Mouse (Mus musculus): ENCODE results near the gene Bsnd.

Bsnd gene

DNA sequence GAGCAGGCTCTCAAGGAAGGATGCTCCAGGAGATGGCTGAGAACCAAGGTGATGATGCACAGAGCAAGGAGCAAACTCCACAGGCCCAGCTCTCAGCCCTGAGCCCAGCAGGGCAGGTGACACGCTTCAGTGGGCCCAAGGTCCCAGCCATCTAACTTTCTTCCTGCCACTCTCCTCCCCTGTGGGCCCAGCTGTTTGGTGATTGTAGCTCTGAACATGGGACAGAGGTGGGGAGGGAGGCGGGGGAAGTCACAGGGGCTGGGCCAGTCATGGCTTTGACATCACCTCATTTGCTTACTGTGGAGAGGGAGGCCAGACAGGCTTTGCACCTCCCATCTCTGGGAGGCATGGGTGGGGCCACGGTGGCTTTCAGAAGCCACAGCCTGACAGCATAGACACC lies at the start of gene Bsnd:
TSS of gene Bsnd (minus strand) at position 168 of the 400 bp plus-strand sequence.
- DNase-seq: no peak

DNA sequence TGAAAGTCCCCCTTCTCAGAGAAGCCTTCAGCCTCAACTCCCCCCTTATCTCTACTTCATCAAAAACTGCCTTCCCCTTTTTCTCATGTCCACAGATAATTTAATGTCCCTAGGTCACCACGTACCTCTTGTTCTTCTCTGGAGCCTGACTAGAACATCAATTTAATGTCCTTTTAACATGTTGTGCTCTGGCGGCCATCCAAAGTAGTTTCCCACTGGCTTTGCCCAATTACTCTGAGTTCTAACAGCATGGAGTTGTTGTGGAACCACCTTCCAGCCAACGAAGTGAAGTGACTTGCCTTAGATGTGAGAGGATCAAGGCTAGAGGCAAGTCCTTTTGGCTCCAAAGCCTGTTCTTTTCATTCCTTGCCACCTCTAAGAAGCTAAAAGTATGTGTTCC lies 49.4 kb upstream of the Bsnd start:
- no peak for DNase-seq

DNA sequence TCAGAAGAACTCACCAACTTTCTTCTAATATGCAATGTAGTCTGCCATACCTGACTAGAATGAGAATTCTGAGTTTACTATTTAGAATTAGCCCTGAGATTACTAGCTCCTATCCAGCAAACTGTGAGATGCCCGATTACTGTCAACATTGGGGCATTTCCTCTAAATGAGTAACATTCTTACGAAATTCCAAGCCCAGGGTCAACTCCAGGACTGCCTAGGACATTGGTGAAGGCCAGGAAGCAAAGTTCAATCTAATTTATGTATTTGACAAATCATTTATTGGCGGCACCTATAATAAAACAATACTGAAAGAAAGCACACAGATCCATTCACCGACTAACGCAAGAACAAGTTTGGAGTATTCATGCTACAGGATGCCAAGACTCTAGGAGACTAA lies 47.7 kb upstream of the Bsnd start:
- no peak for DNase-seq

DNA sequence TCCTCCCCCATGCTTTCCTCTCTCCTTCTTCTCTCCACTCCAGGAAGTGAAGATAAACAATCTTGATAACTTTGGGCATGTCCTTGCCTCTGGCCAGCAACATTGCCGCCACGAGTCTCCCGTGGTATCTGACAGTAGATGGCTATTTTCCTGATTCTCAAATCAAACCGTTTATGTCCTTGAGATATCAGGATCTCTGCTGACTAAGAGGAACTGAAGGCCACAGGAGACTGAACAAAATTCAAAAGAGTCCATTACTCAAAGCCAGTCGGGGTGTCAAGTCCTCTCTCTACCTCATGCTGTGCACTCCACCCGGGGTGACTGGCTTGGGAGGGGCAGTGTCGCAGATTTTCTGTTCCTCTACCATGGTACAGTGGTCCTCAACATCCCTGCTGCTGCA lies 42.2 kb upstream of the Bsnd start:
- no peak for DNase-seq

DNA sequence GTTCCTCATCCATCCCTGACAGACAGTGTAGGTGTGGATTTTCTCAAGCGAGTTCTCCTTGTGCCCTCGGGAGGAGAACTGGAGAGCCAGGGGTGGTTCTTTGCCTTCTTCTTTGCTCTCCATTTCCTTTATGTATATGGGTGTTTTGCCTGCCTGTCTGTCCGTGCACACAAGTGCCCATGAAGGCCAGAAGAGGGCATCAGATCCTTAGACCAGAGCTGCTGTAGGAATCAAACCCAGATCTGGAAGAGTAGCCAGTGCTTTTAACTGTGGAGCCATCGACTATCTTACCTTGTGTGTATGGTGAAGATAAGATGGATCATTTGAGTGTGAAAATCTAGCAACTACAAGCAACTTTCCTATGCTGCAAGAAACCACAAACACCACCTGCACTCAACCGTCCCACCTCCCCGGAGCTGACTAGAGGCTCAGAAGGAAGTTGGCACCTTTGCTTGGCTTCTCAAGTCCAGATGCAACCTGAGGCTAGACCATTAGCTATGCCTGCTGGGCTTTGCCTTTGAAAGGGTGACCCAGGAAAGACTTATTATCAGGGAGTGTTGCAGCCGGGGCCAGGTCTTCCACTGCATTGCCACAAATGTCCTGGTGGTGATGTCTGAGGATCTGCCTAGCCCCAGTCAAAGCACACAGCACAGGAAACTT lies 41.5 kb upstream of the Bsnd start:
- DNase-seq: no peak

DNA sequence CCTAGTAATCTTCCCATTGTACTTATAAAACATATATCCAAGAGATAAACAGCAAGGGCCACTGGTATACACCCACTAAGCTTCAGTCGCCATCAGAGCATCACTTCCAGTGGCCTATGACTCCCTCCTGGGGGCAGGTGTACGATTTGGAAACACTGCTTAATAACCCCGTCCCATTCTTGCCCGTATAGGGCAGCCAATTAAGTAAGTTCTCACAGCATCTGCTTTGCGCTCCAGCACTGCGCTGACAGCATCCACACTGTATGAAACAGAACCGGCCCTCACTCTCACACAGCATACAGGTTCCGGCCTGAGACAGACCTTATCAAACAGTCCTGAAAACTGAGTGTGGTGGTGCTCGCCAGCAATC lies 38.0 kb upstream of the Bsnd start:
- no peak for DNase-seq

DNA sequence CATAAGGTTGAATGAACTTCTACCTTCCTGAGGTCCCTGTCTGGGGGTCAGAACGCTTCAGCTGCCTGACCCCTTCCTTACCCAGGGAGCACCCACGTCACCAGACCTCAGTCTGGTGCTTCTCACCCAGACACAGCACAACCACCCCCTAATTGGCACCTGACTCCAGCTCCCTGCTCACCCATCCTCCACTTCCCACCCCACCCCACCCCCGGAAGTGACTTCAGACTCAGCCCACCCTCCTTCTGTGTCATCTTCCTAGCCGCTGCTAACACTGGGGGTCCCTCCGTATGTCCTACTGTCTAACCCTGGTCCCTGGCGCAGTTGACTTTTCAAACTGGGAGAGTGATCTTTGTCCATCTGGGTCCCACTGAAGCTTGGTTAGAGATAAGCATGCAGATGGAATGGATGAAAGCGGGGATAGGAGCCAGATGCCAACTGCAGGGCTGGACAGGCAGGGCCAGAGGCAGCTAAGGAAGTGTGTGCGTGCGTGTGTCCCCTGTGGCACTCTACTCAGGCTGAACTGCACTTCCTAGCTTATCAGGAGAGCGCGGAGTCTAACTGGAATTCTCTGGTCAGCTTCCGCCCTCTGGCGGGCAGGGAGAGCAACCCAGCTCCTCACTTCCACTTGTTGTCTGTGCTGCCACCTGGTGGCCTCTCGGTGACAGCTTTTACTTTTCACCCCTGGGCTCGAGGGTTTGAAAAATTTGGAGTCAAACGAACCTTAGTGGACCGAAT lies 37.5 kb upstream of the Bsnd start:
- DNase-seq: peak; percentile 86

DNA sequence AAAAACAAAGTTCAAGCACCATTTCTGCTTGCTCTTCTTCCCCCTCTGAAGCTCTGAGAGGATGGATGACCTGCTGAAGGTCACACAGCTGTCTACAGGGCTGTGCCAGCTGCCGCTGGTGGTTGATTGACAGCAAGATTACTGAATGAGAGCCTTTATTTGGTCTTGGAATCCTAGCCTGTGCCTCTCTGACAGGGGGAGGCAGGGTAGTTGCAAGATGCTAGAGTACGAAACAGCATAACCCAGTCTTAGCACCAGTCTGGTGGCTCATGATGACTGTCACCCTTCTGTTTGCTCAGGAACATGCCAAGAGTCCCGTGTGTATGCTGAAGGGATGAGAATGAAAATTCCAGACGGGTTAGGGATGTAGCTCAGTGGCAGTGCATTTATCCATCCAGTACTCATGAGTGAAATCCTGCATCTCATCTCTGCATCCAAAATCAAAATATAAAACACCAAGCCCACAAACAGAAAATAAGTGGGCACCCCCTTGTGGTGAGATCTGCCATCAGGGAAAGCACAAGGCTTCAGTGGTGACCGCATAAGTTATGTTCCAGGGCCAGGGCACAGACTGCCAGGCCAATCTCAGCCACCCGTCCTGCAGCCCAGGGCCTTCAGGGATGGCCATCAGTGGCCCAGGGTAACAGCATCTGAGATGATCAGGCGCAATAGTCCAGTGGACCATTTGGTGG lies 35.9 kb upstream of the Bsnd start:
- peak; percentile 17 for DNase-seq

DNA sequence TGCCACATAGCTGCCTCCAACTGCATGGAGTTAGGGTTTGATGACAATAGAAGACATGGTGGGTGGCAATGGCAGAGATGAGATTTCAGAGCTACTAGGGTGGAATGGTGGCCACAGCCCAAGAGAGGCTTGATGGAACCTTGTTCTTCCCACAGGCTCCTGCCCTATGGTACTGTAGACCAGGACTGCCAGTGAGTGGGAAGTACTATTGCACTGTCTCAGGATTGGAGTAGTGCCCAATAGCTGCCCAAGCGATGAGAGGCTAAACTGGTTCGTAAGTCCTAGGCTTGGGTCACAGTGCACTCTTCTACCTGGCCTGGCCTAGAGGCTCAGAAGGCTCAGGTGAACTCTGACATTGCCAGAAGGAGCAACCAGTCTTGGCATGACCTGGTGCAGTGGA lies 32.9 kb upstream of the Bsnd start:
- no peak for DNase-seq

DNA sequence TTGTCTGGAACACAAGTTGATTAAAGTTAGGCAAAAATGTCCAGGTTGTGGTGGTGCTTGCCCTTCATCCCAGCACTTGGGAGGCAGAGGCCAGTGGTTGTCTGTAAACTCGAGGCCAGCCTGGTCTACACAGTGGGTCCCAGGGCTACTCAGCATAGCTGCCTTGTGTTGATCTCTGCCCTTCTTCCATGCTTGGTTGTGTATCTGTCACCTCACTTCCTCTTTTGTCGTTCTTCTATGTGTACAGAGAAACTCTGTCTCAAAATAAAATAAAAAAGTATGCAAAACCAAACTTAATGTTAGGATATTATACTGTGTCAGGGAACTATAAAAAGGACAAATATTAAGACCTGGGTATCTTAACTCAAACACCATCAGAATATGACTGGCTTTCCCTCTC lies 32.0 kb upstream of the Bsnd start:
- DNase-seq: no peak

DNA sequence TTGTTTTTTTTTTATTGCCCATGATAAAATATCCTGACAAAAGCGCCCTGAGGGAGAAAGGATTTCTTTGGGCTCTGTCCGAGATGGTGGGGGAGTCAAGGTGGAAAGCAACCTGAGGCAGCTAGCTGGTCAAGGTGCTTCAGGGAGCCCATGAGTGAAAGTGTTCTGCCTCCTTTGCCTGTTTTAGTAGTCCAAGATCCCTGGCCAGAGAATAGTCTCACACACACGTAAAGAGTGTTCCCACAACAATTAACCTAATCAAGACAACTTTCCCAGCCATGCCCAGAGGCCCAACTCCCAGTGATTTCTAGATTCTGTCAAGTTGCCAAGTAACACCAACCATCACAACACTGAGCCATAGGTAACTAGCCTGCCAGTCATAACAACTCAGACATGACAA lies 30.5 kb upstream of the Bsnd start:
- no peak for DNase-seq

DNA sequence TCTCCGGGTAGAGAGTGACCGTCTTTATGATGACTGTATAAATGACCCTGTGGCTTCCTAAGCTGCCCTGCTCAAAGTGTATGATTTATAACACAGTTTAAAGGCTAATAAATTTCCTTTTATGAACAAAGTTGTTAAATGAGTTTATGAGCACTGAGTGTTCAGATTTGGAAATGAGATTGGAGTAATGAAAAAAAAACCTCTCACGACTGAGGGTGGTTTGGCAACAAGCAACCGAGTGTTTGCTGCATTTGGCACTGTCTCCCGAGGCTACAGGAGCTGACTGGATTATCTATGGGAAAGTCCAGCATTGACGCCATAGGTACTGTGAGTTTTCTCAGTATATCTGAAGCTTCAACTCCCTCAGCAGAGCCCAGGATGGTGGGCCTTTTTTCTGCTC lies 22.5 kb upstream of the Bsnd start:
- no peak for DNase-seq

DNA sequence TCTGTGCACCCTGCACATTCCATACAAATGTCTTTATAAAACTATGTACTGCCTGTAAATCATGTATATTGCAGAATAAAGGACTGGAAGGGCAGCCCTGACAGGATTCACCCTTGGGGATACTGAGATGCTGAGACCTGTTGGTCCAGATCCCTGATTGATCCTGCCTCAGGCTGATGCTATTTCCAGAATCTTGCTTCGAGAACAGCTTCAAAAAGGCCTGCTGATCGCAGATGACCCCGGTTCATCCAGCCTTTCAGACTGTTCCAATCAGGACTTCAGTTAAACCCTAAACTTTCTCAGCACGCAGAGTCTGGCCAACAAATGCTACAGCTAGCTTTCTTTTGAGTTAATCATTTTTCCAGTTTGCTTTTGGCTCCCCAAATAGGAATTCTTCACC lies 17.8 kb upstream of the Bsnd start:
- no peak for DNase-seq

DNA sequence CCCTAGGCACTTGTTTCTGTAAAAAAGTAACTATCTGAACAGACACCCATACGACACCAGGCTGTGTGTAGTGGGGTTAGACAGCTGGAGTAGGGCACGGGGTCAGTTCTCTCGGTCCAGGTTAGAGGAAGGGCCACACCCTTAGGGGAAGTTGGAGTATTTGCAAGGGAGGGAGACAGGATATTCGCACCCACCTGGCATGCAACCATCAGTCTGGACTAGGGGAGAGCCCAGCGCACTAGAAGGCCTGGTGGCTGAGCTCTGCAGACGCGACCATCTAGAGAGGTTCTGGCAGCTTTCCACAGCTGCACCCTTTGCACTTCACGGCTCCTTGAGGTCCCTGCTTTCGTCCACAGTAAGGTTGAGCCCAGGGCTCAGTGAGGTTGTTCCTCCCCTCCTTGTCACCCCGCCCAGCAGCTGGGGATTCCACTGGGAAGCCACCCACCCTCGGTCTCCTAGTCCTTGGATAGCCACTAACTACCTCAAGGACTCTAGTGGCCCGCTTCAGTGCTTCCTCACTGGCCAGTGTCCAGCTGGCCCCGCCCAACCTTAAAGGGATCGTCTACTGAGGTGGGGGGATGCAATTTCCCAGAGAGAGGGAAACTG lies 13.5 kb upstream of the Bsnd start:
- no peak for DNase-seq

DNA sequence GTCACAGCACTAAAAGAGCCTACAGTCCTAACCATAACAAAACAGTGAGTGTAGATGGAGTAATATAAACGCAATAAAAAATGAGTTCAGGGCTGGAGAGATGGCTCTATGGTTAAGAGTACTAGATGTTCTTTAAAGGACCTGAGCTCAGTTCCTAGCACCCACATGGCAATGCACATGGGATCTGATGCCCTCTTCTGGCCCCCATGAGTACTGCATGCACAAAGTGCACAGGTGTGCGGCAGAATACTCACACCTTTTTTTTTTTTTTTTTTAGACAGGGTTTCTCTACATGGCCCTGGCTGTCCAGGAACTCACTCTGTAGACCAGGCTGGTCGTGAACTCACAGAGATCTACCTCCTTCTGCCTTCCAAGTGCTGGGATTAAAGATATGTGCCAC lies 11.5 kb upstream of the Bsnd start:
- no peak for DNase-seq

DNA sequence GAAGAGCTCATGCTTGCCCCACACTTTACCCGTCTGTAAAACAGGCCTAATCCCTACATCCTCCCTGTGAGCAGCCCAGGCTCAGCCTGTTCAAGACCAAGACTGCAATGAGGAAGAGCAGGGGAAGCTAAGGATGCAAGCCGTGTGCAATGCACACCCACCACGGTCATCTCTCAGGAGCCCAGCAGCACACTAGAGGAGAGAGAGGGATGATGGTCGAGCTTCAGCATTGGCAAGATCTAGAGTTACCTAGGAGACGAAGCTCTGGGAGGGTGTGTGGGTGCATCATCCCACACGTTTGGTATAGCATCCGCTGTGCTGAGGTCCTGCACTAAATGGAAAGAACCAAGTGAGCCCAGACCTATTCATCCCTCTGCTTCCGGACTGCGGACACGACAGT lies 8.0 kb upstream of the Bsnd start:
- peak; percentile 45 for DNase-seq

DNA sequence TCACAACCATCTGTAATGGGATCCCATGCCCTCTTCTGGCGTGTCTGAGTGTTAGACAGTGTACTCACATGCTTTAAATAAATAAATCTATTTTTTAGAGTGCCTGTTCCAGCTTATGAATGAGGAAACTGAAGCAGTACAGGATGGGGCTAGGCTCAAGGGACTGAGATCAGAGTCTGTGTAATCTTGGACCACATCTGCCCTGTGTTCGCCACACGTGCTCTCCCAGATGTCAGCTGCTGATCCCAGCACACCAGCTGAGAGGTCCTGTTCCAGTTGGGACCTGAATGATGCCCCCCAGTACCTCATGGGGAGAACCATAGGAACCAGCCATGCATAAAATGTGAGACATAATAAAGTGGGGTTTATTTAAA lies 6.4 kb upstream of the Bsnd start:
- DNase-seq: no peak

DNA sequence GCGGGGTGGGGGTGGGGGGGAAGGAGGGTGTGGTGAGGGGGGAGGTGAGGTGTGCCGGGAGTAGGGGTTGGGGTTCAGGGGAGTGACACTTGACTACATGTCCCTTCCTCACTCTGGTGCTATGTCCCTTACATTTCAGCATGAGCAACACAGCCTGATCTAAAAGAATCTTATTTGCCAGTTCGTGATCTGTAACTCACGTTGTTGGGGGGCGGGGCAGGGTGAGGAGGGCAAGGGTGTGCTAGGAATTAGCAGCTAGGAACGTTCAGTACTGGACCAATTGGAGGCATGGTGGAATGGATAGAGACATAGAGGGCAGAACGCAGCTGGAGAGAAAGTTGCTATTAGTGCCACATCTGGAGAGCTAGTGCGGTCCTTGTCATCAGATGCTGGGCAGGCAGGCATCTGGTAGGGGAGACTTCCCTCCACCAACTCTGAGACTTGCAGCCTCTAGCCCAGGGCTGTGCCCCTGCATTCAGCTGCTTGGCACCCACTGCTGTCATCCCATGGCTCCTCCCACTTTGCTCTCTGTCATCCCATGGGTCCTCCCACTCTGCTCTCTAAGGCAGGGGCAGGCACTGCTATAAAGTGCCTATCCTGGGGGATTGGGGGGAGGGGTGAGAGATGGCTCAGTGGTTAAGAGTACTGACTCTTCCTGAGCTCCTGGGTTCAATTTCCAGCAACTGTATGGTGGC lies 5.8 kb upstream of the Bsnd start:
- DNase-seq: no peak

DNA sequence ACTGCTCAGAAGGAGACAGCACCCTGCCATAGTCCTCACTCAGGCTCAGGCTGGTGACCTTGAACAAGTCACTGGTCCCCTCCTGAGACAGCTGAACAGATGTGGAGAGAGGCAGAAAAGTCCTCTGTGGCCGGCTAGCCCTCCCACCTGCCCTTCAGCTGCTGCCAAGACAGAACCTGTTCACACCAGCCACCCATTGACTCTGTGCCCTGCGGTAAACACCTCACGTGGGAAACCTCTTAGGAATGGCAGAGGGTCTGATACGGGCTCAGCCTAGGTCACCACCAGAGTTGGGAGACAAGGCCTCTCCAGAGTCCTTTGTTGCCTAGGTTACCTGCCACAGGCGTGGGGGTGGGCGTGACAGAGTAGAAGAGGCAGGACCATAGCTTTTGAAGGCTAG lies 4.8 kb upstream of the Bsnd start:
- DNase-seq: no peak

DNA sequence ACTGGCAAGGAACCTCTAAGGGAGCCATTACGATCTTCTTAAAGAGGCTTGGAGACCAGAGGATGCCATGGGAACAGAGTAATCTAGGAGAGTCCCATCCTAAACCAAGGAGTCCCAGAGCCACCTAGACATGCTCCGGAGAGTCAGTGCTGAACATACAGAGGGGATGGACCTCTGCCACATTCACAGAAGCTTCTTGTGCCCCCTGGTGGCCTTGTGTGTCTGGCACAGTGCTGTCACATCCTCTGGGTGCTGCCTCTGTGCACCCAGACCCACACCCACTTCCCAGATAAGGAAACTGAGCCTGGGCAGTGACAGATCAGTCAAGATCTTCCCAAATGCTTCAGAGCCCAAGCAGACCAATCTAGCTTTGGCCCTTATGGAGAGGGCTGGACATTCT lies 1.6 kb upstream of the Bsnd start:
- DNase-seq: no peak

DNA sequence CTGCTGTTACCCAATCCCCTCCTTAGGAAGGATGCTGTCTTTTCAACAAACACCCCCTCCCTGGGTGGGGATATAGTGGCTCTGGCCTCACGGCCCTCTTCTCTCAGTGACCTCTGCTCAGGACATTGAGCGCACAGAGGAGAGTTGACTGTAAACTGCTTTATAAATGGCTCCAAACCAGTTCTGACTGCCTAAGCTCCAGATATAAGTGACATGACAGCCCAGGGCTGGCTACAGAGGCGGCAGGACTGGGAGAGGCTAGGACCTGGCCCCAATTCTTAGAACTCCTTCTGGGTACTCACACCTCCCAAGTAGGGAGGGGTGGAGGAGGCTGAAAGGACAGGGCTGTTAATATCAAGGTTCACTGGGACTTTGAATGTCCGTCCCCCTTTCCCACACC lies 1.5 kb downstream of the Bsnd start:
- DNase-seq: no peak

DNA sequence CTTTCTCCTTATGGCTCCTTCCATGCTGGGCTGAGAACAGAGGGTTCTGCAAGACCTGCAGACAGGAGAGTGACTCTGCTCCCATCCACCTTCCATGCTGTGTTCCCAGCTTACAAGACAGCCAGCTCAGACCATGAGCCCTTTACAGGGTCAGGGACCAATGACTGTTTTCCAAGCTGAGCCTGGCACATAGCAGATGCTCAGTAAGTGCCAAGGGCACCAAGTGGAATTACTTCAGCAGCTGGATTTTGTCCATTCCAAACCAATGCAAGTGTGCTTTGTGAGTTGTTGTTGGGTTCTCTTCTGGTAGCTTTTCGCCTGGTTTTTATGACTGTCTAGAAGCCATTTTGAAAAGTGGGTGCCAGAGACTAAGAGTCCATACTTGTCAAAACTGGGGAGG lies 8.3 kb downstream of the Bsnd start:
- DNase-seq: no peak

DNA sequence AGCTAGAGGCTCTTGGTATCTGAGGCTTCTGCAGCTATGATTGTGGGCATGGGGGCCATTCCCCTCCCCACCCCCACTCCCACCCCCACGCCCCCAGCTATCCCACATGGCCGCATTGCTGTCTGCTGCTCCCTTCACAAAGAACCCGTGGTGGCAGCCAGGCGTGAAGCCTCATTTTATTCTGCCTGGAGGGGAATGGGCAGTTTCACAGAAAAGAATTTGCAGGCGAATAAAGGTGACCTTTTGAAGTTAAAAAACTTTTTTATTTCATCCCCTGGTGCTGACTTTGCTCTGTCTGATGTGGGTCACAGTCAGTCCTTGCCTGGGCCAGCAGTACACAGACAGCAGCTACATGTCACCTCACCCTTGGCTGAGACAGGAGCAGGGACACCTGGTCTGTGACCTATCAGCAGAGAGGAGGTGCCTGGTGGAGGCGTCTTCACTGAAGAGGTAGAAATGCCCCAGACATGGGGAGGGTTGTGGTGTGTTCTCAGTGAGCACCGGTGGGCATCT lies 8.8 kb downstream of the Bsnd start:
- no peak for DNase-seq
